Mouse (Mus musculus): Measurements from ENCODE around the gene Msto1. TPM values are rescaled to one million over a fixed set of nuclear protein-coding genes. Genes with fewer than 3 reads are reported as not detected.
"Not testable (repeated sequence)": the region's sequence is repeated elsewhere in the genome, so short reads cannot be mapped to it uniquely, and the experiment has no call there.

Msto1 gene
- 10 to 100 TPM; 25.5 to 28.4 TPM for total RNA-seq (2021)
- long read RNA-seq, experiment 1, transcript Msto1-202 (14 exons, 1,875 nt) = major isoform, 33 of 49 reads
- long read RNA-seq, experiment 1, partial matches to known transcripts = 2 of 49 reads
- long read RNA-seq, experiment 1, other reads (novel, unspliced or antisense) = 14 of 49 reads
- long read RNA-seq, experiment 2, transcript Msto1-202 (14 exons, 1,875 nt) = major isoform, 35 of 56 reads
- long read RNA-seq, experiment 2, partial matches to known transcripts = 5 of 56 reads
- long read RNA-seq, experiment 2, other reads (novel, unspliced or antisense) = 16 of 56 reads

- DNase-seq (ENCODE audit: low spot score in 2 of 2) = peak; percentile 89 to 94
Observed at GRCm38 (mm10) chr3:88913511-88914383, at the start of gene Msto1. Gene Msto1, minus strand, starts transcription at chr3:88913999.

DNA sequence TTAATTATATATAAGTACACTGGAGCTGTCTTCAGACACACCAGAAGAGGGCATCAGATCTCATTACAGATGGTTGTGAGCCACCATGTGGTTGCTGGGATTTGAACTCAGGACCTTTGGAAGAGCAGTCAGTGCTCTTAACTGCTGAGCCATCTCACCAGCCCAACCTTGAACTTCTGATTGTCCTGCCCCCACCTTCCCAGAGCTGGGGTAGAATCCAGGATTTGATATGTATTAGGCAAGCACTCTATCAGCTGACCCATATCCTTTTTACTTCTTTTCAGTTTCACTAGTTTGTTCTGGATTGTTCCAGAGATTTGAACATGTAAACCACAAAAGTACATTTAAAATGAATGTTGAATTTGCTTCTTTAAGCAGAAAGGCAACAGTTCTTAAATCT is 49.4 kb upstream of the Msto1 start:
- DNase-seq (ENCODE audit: low spot score in 2 of 2) = not testable (repeated sequence)

DNA sequence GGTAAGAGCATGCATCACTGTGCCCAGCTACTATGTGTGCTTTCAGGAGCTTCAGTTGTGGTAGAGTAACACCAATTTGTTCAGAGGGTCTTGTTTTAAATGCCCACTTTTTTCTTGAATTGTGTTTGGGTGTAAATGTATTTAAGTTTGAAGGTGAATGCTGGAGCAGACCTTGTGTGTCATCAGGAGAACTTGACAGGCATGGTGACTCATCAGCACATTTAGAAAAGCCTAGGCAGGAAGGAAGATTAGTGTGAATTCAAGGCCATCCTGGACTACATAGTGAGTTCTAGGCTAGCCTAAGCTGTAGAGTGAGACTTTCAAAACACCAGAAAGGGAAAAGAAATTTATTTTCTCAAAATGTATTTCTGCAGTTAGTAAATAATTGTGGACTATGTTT is 39.9 kb upstream of the Msto1 start:
- no peak for DNase-seq (ENCODE audit: low spot score in 2 of 2)

DNA sequence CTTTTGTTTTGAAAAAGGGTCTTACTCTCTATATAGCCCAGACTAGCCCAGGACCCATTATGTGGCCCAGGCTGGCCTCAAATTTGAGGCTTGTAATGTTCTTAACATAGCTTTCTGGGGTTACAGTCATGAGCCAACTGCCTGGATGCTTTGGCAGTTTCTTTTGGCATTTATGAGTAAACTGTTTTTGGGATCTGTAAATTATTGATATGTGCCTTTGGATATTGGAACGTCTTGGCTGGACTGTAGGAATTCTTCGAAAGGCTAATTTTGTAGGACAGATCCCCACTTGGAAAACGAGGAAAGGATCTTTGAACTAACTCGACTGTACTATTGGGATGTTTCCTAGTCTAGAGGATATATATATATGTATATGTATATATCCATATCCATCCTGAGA is 39.4 kb upstream of the Msto1 start:
- DNase-seq (ENCODE audit: low spot score in 2 of 2) = no peak

DNA sequence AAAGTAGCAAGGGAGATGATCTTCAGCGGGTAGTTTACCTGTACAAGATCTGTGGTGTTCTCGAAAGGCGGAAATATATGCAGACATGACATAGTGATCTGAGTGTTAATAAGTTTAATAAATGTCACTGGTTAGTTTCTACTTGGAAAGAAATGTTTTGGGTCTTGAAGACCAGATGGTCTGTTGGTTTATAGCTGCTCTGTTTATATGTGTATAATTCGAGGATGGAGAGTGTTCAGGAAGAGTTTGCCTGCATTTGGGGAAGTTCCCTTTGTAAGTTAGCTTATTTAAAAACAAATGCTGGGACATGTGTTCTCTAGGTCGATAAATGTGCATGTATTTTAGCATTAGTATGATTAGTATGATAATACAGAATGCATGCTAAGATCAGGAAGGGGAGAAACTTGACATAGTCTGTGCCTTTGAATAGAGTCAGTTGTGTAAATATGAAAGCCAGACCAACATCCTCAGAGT is 37.6 kb upstream of the Msto1 start:
- no peak for DNase-seq (ENCODE audit: low spot score in 2 of 2)

GRCm38 (mm10) chr3:88950576-88951326 is 37.0 kb upstream of the Msto1 start, which contains the start of the genes Ash1l and Dap3:
Gene Ash1l, plus strand, starts transcription at chr3:88950622.
Gene Dap3, minus strand, starts transcription at chr3:88951181.
- peak; percentile 71 to 88 for DNase-seq (ENCODE audit: low spot score in 2 of 2)

GRCm38 (mm10) chr3:88949786-88950575 is 36.2 kb upstream of the Msto1 start:
- peak; percentile 87 to 90 for DNase-seq (ENCODE audit: low spot score in 2 of 2)

GRCm38 (mm10) chr3:88944109-88944508 is 30.3 kb upstream of the Msto1 start:
- DNase-seq (ENCODE audit: low spot score in 2 of 2) = no peak

DNA sequence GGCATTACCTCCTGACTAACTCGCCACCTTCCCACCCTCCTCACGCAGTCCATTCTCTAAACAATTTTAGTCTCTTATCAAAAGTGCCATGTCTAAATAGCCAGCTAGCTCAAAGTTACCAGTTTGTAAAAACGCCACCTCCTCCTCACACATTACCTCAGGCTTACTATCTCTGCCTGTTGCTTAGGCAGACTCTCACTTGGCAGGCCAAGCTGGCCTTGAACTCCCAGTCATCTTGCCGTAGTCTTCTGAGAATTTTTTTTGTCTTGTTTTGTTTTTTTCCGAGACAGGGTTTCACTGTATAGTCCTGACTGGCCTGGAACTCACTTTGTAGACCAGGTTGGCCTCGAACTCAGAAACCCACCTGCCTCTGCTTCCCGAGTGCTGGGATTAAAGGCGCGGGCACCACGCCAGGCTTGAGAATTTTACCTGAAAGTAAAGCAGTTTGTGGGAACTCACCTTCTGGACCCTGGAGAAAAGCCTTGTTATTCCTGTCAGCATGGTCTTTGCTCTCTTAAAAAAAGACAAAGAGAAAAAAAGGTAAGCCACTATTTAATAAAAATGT is 28.6 kb upstream of the Msto1 start:
- no peak for DNase-seq (ENCODE audit: low spot score in 2 of 2)

GRCm38 (mm10) chr3:88939749-88940148 is 25.9 kb upstream of the Msto1 start:
- DNase-seq (ENCODE audit: low spot score in 2 of 2) = peak in 1 of 2 experiments; percentile 55

DNA sequence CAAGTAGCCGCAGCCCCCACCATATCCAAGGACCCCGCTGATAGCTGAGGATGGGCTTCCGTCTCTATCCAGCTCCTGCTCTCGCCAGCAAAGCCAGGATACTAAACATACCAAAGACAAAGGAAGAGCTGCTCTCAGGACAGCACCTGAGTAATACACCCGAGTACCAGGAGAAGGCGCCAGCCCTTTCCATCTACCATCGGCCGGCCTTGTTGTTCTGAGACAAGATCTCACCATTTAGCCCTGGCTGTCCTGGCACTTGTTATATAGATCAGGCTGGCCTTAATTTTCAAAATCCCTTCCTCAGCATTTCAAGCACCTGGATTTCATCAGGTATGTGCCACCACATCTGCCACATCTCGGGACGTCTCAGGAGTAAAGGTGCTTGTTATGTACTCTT is 25.3 kb upstream of the Msto1 start:
- no peak for DNase-seq (ENCODE audit: low spot score in 2 of 2)

GRCm38 (mm10) chr3:88929501-88929900 is 15.7 kb upstream of the Msto1 start:
- DNase-seq (ENCODE audit: low spot score in 2 of 2) = no peak

DNA sequence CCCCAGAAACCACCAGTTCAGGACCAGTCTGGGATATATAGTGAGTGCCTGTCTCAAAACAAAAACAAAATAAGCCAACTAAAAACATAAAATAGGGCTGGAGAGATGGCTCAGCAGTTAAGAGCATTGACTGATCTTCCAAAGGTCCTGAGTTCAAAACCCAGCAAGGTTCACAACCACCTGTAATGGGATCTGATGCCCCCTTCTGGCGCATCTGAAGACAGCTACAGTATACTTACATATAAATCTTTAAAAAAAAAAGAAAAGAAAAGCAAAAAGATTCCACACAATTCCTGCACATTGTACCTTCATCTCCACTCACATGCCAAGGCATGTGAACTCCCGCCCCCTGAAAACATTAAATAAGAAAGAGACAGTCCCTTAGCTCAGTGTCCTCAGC is 11.9 kb upstream of the Msto1 start:
- no peak for DNase-seq (ENCODE audit: low spot score in 2 of 2)

GRCm38 (mm10) chr3:88923989-88924591 is 10.3 kb upstream of the Msto1 start:
- no peak for DNase-seq (ENCODE audit: low spot score in 2 of 2)

DNA sequence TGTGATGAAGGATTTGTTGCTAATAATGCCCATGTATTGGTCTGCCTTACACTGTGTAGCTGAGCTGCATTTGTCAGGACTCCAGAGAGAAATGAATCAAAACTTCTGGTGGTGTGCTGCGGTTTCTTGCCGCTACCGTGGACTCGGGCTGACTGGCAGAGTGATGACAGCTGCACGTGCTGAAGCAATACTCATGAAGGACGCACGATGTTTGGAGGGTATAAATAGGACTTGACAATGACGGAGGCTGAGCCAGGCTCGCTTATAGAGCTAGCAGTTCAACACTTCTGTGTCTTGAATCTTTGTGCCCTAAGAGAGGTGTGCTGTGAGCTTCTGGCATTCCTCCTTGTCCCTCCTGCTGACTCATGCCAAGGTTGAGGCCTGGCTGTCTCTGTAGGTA is 7.6 kb upstream of the Msto1 start:
- DNase-seq (ENCODE audit: low spot score in 2 of 2) = no peak

GRCm38 (mm10) chr3:88918981-88919380 is 5.2 kb upstream of the Msto1 start:
- DNase-seq (ENCODE audit: low spot score in 2 of 2) = no peak

DNA sequence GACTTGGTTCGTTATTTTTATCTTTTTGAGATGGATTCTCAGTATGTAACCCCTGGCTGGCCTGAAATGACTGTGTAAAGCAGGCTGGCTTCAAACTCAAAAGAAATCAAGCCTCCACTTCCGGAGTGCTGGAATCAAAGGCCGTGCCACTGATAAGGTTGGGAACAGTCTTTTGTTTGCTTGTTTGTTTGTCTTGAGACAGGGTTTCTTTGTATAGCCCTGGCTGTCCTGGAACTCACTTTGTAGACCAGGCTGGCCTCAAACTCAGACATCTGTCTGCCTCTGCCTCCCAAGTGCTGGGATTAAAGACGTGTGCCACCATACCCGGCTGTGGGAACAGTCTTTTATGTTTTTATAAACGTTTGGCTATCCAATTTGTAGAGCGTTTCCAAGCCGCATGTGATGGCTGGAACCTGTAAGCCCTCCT is 598 bp upstream of the Msto1 start:
- DNase-seq (ENCODE audit: low spot score in 2 of 2) = no peak

- no peak for DNase-seq (ENCODE audit: low spot score in 2 of 2)
Observed at GRCm38 (mm10) chr3:88912585-88912984, 1.2 kb downstream of the Msto1 start.

DNA sequence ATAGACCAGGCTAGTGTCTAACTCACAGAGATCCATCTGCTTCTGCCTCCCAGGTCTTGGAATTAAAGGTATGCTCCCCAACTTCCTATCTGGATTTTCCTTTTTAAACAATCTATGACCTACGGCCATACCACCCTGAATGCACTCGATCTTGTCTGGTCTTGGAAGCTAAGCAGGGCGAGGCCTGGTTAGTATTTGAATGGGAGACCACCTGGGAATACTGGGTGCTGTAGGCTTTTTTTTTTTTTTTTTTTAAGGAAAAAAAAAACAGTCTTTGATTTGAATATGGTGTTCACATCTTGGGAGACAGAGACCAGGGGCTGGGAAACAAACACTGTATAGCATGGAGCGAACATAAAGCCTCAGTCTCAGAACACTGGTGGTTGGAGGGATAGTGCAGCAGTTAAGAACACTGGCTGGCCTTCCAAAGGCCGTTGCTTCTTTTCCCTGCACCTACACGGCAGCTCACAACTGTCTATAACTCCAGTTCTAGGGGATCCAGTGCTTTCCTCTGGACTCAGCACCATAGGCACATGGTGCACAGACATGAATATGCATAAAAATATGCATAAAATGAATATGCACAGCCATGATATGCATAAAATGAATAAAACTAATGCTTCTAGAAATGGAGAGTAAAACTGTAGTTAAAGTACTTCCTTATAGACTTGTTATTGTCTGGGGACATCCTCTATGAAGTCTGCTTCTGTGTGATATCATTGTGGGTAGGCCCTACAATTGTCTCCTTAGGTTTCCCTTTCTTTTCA is 7.2 kb downstream of the Msto1 start:
- DNase-seq (ENCODE audit: low spot score in 2 of 2) = no peak
